Comparison of ENCODE assay signal across 21 mouse cellular contexts in genomic region chr14:121991921-121992320, GRCm38 (mm10). TPM values are rescaled to one million over a fixed set of nuclear protein-coding genes. Genes with fewer than 3 reads are reported as not detected.
DNase-seq lines count a peak whose midpoint lies in the region; ATAC-seq and TF ChIP-seq lines count a peak whose summit lies in the region.
"Had no signal": no experiment of that assay in that cellular context is flagged by ENCODE, and none has a peak within 500 bp of the region (broad histone marks: within the 10 kb centered on the region; RNA-seq: fewer than 3 reads in every experiment).

No protein-coding gene starts in this region.

- no peaks in the 10 kb centered on the region for H3K79me2 ChIP-seq in CH12.LX (replicated peaks; ENCODE audit: control insufficient read depth, extremely low read depth, insufficient read depth, poor library complexity, severe bottlenecking)

- no peak overlapping the region for H3K4me2 ChIP-seq in kidney, embryonic 15.5 days
- H3K4me2 ChIP-seq in CH12.LX (ENCODE audit: insufficient read depth, low read depth, poor library complexity, severe bottlenecking), result no peak overlapping the region
- H3K4me2 ChIP-seq: embryonic facial prominence, embryonic 12.5 days; limb, embryonic 13.5 days had no signal

- H3K27me3 ChIP-seq in kidney, embryonic 15.5 days, result no peaks in the 10 kb centered on the region
- H3K27me3 ChIP-seq in CH12.LX (replicated peaks), result no peaks in the 10 kb centered on the region
- H3K27me3 ChIP-seq: embryonic facial prominence, embryonic 12.5 days; limb, embryonic 13.5 days had no signal

- no peak for ATAC-seq in kidney, embryonic 15.5 days (replicated peaks; ENCODE audit: low FRiP score)

- no peak for TF ChIP-seq EP300 in CH12.LX (IDR thresholded peaks at IDR 0.05; ENCODE audit: low read length)

- peaks cover 37% of the 10 kb centered on the region for H3K4me1 ChIP-seq in kidney, embryonic 15.5 days
- peaks cover 3 to 47% of the 10 kb centered on the region in 2 experiments; a peak in 3 of 4 replicates for H3K4me1 ChIP-seq in CH12.LX (ENCODE audit: control insufficient read depth in 1 of 2, insufficient read depth in 2 of 2)
- H3K4me1 ChIP-seq: embryonic facial prominence, embryonic 12.5 days; forebrain, embryonic 10.5 days had no signal

- no peaks in the 10 kb centered on the region for H3K9me3 ChIP-seq in kidney, embryonic 15.5 days (replicated peaks)
- H3K9me3 ChIP-seq in CH12.LX (replicated peaks; ENCODE audit: low read length), result no peaks in the 10 kb centered on the region
- H3K9me3 ChIP-seq: embryonic facial prominence, embryonic 12.5 days; forebrain, embryonic 10.5 days; limb, embryonic 13.5 days had no signal

- no peak for TF ChIP-seq POLR2A in CH12.LX (IDR thresholded peaks at IDR 0.05; ENCODE audit: low read depth, low read length)

- H3K4me3 ChIP-seq in kidney, embryonic 15.5 days (replicated peaks), result no peak overlapping the region
- H3K4me3 ChIP-seq in CH12.LX (replicated peaks in 1 of 3; ENCODE audit: low read depth in 2 of 3, low read length in 2 of 3, poor library complexity in 1 of 3), result no peak overlapping the region
- H3K4me3 ChIP-seq: embryonic facial prominence, embryonic 12.5 days; forebrain, embryonic 10.5 days; left cerebral cortex, adult 2 months; limb, embryonic 13.5 days had no signal

- dilution Hi-C loops in CH12.LX (cut with MboI; ENCODE audit: extremely low pct_ligation_motif_present, extremely low pct_unique_long_range_greater_than_20kb, low sequenced_read_pairs), result no loop called here

- peak in 1 of 2 experiments; percentile 29; a peak in 2 of 4 replicates for TF ChIP-seq CTCF in CH12.LX (conservative IDR thresholded peaks at IDR 0.05 in 1 of 2, IDR thresholded peaks at IDR 0.05 in 1 of 2; ENCODE audit: low read depth in 2 of 2, low read length in 2 of 2)

- H3K27ac ChIP-seq in kidney, embryonic 15.5 days, result peak overlapping the region; percentile 34; the same call in 1 of the 2 replicates
- no peak overlapping the region for H3K27ac ChIP-seq in CH12.LX (ENCODE audit: insufficient read depth, low read depth)
- H3K27ac ChIP-seq: embryonic facial prominence, embryonic 12.5 days; forebrain, embryonic 10.5 days; left cerebral cortex, adult 2 months; limb, embryonic 13.5 days had no signal

- H3K9ac ChIP-seq in kidney, embryonic 15.5 days, result no peak overlapping the region
- no peak overlapping the region for H3K9ac ChIP-seq in CH12.LX (ENCODE audit: insufficient read depth, low read depth)
- H3K9ac ChIP-seq: embryonic facial prominence, embryonic 12.5 days; limb, embryonic 13.5 days had no signal

- DNase-seq in kidney, postnatal 4 days, result no peak
- DNase-seq in CH12.LX (ENCODE audit: extremely low read depth), result no peak
- DNase-seq in induced T-regulatory cell, adult 2 months (ENCODE audit: low read depth), result peak; percentile 69
- DNase-seq in thymus, postnatal 25 days, result peak; percentile 50
- no peak for DNase-seq in layer of hippocampus, adult 8-10 months (ENCODE audit: low spot score in 2 of 2)
- DNase-seq in natural killer cell, adult 2 months (ENCODE audit: low spot score in 2 of 2), result no peak
- DNase-seq: adrenal gland, adult 8-10 months; cerebellum, postnatal 14 days; kidney, adult 11 months; lung, adult 18-20 months; right cerebral cortex, adult 18-20 months had no signal

- in situ Hi-C loops in CH12.LX (cut with MboI; ENCODE audit: low pct_ligation_motif_present, low pct_unique_long_range_greater_than_20kb, low sequenced_read_pairs), result no loop called here

- peaks cover 19% of the 10 kb centered on the region for H3K36me3 ChIP-seq in kidney, embryonic 15.5 days
- peaks cover 16 to 74% of the 10 kb centered on the region in 2 experiments for H3K36me3 ChIP-seq in CH12.LX (replicated peaks in 1 of 2; ENCODE audit: control insufficient read depth in 1 of 2, insufficient read depth in 1 of 2, low read length in 1 of 2)

- TF ChIP-seq RAD21 in CH12.LX (IDR thresholded peaks at IDR 0.05; ENCODE audit: low read depth, low read length), result peak; percentile 12

TF ChIP-seq in CH12.LX, 34 proteins besides CTCF, POLR2A, EP300 and RAD21:
- TF ChIP-seq CHD1 (IDR thresholded peaks at IDR 0.05; ENCODE audit: low read depth, low read length), result no peak
- TF ChIP-seq MAZ (IDR thresholded peaks at IDR 0.05; ENCODE audit: low read depth, low read length), result no peak
- TF ChIP-seq SMC3 (IDR thresholded peaks at IDR 0.05; ENCODE audit: low read depth, low read length), result peak; percentile 24; the same call in 1 of the 2 replicates

RNA-seq across cellular contexts. Expression of gene Gpr183, which starts 26.9 kb away (rescaled TPM):
- polyA plus RNA-seq in kidney, embryonic 15.5 days (2015; fragmentation: Nextera tagmentation; extraction: Ambion mirVana), result 4.1 and 4.9 TPM in 2 replicates
- total RNA-seq in CH12.LX (2012; rRNA removed) (3.6 and 4.0 TPM in 2 replicates), CH12.LX (2014; rRNA removed) (16.2 and 16.3 TPM in 2 replicates)
- 8.3 and 8.7 TPM in 2 replicates for polyA plus RNA-seq in CH12.LX (2012; ENCODE audit: insufficient read length, low read depth)
- total RNA-seq in layer of hippocampus, adult 8-10 months (2022), result 1 to 10 TPM in 2 of 4 experiments, under 1 TPM in 2; 0.50 to 7.3 (median 2.6) TPM

RNA-seq across cellular contexts. Expression of gene Timm8a2, which starts 42.6 kb away (rescaled TPM):
- not detected in 2 replicates for polyA plus RNA-seq in kidney, embryonic 15.5 days (2015; fragmentation: Nextera tagmentation; extraction: Ambion mirVana)
- total RNA-seq in CH12.LX (2012; rRNA removed) (not detected in 2 replicates), CH12.LX (2014; rRNA removed) (not detected in 2 replicates)
- polyA plus RNA-seq in CH12.LX (2012; ENCODE audit: insufficient read length, low read depth), result not detected in 2 replicates
- not detected for total RNA-seq in layer of hippocampus, adult 8-10 months (2022)
- total RNA-seq: adrenal gland, adult 8-10 months; hematopoietic stem cell, adult 5-6 weeks; left cerebral cortex, adult 2 months; megakaryocyte progenitor cell, adult 5-6 weeks had no signal
- polyA plus RNA-seq: embryonic facial prominence, embryonic 12.5 days; forebrain, embryonic 10.5 days; gonadal fat pad, adult 2 months; large intestine, adult 2 months; limb, embryonic 13.5 days; urinary bladder, adult 2 months had no signal

Comparison
In these comparisons a context has a peak if more than half of its experiments do, and no peak if none do; other contexts are left out.
1. DNase-seq: peak in induced T-regulatory cell, adult 2 months (single experiment) and thymus, postnatal 25 days (single experiment); none in kidney, postnatal 4 days (0 of 2), CH12.LX (single experiment), layer of hippocampus, adult 8-10 months (0 of 2) and natural killer cell, adult 2 months (0 of 2).